Mouse (Mus musculus) CH12.LX (cell line): Measurements from ENCODE around the gene Krtap10-4.

Experiments used
- BHLHE40 ChIP-seq: IDR thresholded peaks from 2 replicates; pipeline ENCODE4 v1.6.1; 2011; ENCODE audit warnings: mild to moderate bottlenecking, low read depth, low read length, improper control_type of control experiment
- CHD2 ChIP-seq: IDR thresholded peaks from 2 replicates; pipeline ENCODE4 v1.6.1; 2011; ENCODE audit warnings: low read length, improper control_type of control experiment
- CTCF ChIP-seq, 2 experiments: IDR thresholded peaks in 1 of 2; conservative IDR thresholded peaks in 1 of 2; 2 replicates each; pipeline ENCODE4 v1.5.1; 2011 to 2012; ENCODE audit warnings: low read depth in 2 of 2, low read length in 2 of 2, improper control_type of control experiment in 1 of 2, inconsistent platforms in 1 of 2, mild to moderate bottlenecking in 1 of 2, moderate library complexity in 1 of 2
- EP300 ChIP-seq: IDR thresholded peaks from 2 replicates; pipeline ENCODE4 v1.6.1; 2011; ENCODE audit warnings: low read length, improper control_type of control experiment
- HCFC1 ChIP-seq: IDR thresholded peaks from 2 replicates; pipeline ENCODE4 v1.6.1; 2012; ENCODE audit warnings: low read depth, mild to moderate bottlenecking, inconsistent platforms, low read length, improper control_type of control experiment
- JUND ChIP-seq: conservative IDR thresholded peaks from 2 replicates; pipeline ENCODE4 v1.6.1; 2011; ENCODE audit warnings: low read depth, low read length, improper control_type of control experiment
- KAT2A ChIP-seq: IDR thresholded peaks from 2 replicates; pipeline ENCODE4 v1.6.1; 2012; ENCODE audit warnings: low read length, improper control_type of control experiment, inconsistent platforms; ENCODE audit not compliant: insufficient replicate concordance
- MEF2A ChIP-seq: IDR thresholded peaks from 2 replicates; pipeline ENCODE4 v1.6.1; 2014; ENCODE audit warnings: low read depth, mild to moderate bottlenecking, inconsistent platforms, low read length, improper control_type of control experiment, borderline replicate concordance
- MXI1 ChIP-seq: IDR thresholded peaks from 2 replicates; pipeline ENCODE4 v1.6.1; 2011; ENCODE audit warnings: mild to moderate bottlenecking, low read depth, low read length, improper control_type of control experiment
- POLR2A ChIP-seq: IDR thresholded peaks from 2 replicates; pipeline ENCODE4 v1.6.1; 2011; ENCODE audit warnings: low read depth, mild to moderate bottlenecking, improper control_type of control experiment, low read length
- POLR2AphosphoS2 ChIP-seq: IDR thresholded peaks from 2 replicates; pipeline ENCODE4 v1.6.1; 2011; ENCODE audit warnings: low read depth, low read length, improper control_type of control experiment
- RAD21 ChIP-seq: IDR thresholded peaks from 2 replicates; pipeline ENCODE4 v1.6.1; 2011; ENCODE audit warnings: low read depth, mild to moderate bottlenecking, low read length, improper control_type of control experiment, moderate library complexity
- RCOR1 ChIP-seq: conservative IDR thresholded peaks from 2 replicates; pipeline ENCODE4 v1.6.1; 2012; ENCODE audit warnings: low read depth, mild to moderate bottlenecking, inconsistent platforms, low read length, improper control_type of control experiment
- USF2 ChIP-seq: conservative IDR thresholded peaks from 2 replicates; pipeline ENCODE4 v1.6.1; 2011; ENCODE audit warnings: low read depth, low read length, improper control_type of control experiment

DNA sequence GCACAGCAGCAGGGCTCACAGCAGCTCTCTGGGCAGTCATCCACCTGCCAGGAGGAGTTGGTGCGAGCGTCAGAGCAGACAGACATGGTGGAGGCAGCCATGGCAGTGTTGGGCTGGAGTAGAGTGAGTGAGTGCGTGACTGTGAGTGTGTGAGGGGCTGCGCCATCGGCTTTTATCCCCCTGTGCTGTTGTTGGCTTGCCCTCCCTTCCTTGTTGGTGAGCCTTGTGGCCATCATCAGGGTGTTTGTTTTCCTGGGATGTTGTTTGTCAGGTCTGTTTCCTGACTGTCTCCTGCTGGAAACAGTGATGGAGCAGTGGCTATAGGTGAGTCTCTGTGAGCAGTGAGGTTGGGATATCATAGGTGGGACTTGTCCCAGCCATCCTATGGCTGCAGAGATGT is 15.2 kb downstream of the Krtap10-4 start, which contains the start of gene Gm9507:
- TF ChIP-seq POLR2A = no peak
- no peak for TF ChIP-seq CTCF (conservative IDR thresholded peaks at IDR 0.05 in 1 of 2, IDR thresholded peaks at IDR 0.05 in 1 of 2; ENCODE audit: low read depth in 2 of 2, low read length in 2 of 2)
- TF ChIP-seq MXI1 = no peak
- TF ChIP-seq EP300 = no peak
- TF ChIP-seq HCFC1 = no peak
- no peak for TF ChIP-seq JUND
- TF ChIP-seq POLR2AphosphoS2 = no peak
- TF ChIP-seq BHLHE40 = no peak
- no peak for TF ChIP-seq KAT2A
- TF ChIP-seq USF2 = no peak
- no peak for TF ChIP-seq RCOR1
- no peak for TF ChIP-seq MEF2A
- TF ChIP-seq RAD21 = no peak
- TF ChIP-seq CHD2 = no peak
